Mouse (Mus musculus): Measurements from ENCODE around the gene Man2b1.
"Not testable (repeated sequence)": the region's sequence is repeated elsewhere in the genome, so short reads cannot be mapped to it uniquely, and the experiment has no call there.

Man2b1 gene

GRCm38 (mm10) chr8:85132335-85132734 lies 49.3 kb downstream of the Man2b1 start:
- DNase-seq, result no peak

DNA sequence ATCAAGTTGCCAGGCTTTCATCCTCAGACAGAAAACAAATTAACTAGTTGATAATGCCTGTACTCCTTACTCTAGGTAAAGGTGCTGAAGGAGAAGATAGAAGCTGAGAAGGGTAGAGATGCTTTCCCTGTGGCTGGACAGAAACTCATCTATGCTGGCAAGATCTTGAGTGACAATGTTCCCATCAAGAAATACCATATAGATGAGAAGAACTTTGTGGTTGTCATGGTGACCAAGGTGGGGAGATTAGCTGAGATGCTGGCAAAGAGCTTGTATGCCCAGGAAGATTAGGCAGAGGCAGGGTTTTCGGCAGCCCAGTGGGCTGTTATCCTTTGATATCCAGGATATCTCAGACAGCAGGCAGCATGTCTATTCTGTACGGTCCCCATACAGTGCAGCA lies 52.6 kb downstream of the Man2b1 start:
- not testable (repeated sequence) for DNase-seq

GRCm38 (mm10) chr8:85142516-85142915 lies 59.4 kb downstream of the Man2b1 start:
- DNase-seq, result peak; percentile 94
